Mouse (Mus musculus): ENCODE data around the gene Gm34302. TPM values are rescaled to one million over a fixed set of nuclear protein-coding genes. Genes with fewer than 3 reads are reported as not detected.
"Not testable (repeated sequence)": the region's sequence is repeated elsewhere in the genome, so short reads cannot be mapped to it uniquely, and the experiment has no call there.

The Gm34302 gene
- not detected for total RNA-seq (2021)
- long read RNA-seq, experiment 1, result 0 reads
- long read RNA-seq, experiment 2, result 0 reads

DNA sequence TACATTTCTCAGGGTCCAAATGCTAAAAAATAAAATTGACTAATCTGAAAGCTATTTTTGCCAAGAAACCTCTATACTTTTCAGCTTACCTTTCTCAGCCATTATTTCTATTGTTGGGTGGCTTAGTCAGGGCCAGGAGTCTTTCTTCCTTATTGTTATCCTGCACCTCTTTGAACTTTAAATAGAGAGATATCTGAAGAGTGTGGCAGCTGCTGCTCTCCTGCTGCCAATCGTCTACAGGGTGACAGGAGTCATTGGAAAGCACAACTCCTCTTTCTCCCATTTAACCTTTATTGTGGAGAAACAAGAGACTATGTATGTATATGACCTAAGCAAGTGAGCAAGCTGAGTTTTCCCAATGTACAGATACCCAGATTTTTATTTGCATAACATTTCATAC, at the start of gene Gm34302:
TSS of gene Gm34302 (minus strand) at position 154 of the 400 bp plus-strand sequence.
- no peak for DNase-seq

DNA sequence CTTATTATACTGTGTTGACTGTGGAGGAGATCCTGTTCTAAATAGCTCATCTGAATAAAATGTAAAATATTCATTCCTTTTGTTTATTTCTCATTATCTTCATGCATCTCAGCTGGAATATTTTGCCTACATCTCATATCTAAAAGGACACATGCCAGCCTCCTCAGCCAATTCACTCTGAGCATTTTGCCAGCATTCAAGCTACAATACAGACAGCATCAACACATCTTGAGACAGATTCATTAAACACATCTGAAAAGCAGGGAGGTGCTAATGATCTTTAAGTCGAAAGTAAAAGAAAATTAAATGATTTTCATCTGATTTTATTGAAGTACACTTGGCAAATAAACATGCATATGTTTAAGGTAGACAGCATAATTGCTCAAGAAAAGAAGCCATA, 48.2 kb upstream of the Gm34302 start:
- DNase-seq, result no peak

DNA sequence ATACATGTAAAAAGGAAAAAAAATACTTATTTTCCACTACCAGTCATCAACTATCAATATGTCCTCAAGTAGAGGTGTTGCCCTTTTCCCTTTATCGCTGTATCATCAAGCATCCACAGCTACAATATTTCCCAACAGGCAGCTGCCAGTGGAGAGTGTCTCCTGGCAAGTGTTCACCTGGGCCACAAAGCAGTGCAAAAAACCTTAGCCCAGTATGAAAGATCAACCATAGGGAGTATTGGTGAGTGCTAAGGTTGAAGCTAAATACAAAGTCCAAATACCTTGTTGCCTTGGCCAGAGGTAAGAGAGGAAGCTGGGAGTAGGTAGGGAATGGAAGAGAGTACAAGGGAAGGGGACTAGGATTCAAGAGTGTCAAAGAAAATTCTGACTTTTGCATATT, 34.0 kb upstream of the Gm34302 start:
- no peak for DNase-seq

DNA sequence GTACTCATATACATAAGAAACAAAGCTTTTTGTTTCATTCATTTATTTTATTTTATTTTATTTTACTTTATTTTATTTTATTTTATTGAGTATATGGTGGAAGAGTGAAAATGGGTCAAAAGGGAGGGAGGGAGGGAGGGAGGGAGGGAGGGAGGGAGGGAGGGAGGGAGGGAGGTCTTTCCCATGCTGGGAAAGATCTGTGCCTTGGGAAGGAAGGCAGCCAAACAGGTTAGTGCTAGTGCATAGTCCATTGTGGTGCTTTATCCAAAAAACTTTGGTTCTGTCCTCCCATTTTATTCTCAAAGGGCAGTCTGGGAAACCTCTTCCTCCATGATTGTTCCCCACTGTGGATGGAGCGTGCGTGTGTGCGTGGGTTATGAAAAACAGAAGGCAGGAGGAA, 32.6 kb upstream of the Gm34302 start:
- DNase-seq, result not testable (repeated sequence)

DNA sequence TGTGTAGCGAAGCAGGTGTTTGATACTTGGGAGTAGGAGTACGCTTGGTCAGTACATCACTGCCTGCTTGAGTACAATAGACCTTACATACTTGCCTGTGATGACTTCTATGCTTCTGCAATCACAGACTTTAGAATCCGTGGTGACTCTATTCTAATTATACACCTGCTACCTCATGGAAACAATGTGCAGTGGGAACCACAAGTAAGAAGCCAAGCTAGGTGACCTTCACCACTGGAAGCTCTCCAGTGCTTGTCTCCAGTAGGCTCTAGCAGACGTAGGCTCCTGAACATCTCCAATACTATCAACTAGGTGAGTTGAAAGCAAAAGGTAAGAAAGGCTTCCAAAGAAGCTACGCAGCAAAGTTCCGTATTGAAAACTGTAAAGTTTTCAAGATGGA, 27.6 kb upstream of the Gm34302 start:
- no peak for DNase-seq

DNA sequence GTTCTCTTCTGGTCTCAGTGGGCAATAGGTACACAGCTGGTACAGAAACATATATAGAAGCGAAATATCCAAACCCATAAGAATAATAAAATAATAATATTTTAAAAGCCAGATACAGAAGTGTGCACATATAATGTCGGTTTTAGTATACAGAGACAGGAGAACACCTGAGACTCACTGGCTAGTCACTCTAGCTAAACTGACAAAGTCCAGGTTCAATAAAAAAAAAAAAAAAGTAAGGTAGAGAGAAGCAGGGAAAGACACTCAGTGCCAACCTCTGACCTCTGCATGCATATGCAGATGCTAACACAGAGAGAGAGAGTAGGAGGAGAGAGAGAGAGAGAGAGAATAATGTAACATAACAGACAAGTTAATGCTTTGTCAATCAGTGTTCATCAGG, 25.8 kb upstream of the Gm34302 start:
- DNase-seq, result no peak

DNA sequence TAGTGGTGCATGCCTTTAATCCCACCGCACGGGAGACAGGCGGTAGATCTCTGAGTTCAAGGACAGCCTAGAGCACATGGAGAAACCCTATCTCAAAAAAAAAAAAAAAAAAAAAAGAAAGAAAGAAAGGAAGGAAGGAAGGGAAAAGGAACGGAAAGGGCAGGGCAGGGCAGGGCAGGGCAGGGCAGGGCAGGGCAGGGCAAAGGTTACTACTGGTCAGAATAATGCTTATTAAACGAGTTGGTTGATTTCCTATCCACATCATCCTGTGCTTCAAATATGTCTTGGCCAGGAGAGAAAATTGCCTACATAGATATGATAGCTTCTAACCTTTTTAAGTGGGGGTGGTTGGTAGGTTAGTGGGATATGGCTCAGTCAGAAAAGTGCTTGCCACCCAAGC, 25.2 kb upstream of the Gm34302 start:
- no peak for DNase-seq

DNA sequence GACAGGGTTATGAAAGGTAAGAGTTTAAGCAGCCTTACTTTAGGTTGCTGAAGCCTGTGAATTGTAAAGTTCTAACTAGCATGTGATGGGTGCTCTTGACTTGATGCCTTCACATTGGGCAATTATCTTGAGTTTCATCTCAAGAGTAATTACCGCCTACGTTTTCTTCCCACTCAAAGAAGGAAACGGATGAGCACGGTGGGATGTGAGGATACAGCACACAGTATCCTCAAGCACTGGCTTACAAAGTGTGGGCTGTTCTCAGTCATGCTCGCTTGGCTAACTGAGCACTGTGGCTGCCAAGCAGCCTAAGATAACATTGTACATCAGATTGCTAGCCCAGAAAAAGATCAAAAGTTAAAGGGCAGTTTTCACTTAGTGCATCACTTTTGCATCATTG, 20.8 kb upstream of the Gm34302 start:
- DNase-seq, result no peak

DNA sequence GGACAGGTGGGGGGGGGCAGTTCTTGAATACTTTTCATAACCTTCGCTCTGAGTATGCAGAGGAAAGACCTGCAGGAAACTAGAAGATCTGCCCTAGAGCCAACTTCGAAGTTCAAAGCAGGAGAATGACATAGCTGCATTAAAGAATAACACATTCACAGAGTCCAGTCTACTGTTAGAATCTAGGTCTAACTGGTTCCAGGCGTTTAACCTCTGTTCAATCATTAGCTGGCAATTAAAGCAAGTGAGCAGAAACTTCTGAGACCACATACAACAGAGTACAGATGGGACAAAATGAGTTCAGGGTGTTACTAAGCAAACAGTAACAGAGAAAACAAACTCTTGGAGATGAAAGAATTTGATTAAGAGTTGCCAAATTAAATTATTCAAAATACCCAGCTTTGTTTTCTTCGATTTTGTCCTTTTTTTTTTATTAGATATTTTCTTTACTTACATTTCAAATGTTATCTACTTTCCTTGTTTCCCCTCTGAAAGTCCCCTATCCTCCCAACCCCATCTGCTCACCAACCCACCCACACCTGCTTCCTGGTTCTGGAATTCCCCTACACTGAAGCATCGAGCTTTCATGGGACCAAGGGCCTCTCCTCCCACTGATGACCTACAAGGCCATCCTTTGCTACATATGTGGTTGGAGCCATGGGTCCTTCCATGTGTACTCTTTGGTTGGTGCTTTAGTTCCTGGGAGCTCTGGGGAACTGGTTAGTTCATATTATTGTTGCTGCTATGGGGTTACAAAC, 11.1 kb upstream of the Gm34302 start:
- DNase-seq, result no peak

DNA sequence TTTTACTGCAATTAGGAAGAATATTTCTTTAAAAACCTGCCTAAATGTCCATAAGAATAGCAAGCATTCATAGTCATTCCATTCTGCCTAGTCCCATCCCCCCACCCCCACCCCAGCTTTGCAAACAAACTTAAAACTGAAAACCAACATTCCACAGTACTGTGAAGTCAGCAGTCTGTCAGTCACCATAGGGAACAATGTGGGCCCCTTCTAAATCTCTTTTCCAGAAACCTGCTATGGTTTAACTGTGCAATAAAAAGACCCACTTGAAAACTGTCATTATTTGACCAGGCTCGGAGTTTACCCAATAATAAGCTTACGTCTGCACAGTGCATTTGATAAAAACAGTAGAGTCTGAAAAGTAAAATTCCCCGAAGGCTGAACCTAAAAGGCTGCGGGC, 9.9 kb upstream of the Gm34302 start:
- DNase-seq, result no peak

DNA sequence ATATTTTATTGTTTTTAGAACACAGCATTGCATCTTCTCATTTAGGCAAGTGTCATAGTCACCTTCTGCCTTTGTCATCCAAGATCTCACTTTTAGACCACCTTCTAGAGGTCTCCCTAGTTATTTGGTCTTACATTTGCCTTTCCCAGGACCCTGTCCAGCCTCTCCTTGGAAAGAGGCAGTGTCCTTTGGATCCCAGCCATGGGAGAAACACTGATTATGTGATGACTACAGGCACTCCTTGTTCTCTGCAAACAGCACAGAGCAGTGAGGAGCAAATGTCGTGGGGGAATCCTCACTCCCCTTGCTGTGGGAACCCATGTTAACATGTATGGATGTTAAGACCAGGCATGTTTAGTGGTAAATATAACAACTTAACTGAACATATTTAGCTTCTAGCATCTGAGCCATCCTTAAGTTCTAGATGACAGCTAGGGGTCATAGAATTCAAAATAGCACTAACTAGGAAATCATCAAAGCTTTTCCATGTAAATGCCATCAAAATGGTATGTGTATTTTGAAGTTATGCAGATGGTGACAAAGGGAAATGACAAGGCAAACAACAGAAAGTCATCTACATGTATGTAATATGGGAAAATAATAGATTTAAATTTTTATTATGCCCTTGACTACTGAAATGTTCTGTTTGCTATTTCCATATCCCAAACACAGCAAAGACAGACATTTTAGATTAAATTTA, 43.1 kb downstream of the Gm34302 start:
- peak; percentile 4 to 16 for DNase-seq

DNA sequence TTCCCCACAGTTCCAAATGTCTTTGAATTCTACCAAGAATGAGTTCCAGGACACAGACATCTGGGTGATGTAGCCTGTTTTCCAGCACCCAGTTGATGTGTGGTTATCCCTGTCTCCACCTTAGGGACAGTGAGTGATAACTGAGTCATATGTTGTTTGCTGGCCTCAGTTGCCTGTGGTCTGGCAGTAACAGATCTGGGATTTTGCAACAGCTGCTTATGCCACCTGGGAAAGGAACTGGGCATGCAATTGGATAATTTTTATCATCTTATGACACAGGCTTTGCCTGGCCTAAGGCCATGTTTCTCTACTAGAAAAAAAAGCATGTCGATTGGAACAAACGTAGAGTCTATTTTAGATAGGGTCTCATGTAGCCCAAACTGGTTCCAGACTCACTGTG, 43.9 kb downstream of the Gm34302 start:
- peak; percentile 12 to 26 for DNase-seq

DNA sequence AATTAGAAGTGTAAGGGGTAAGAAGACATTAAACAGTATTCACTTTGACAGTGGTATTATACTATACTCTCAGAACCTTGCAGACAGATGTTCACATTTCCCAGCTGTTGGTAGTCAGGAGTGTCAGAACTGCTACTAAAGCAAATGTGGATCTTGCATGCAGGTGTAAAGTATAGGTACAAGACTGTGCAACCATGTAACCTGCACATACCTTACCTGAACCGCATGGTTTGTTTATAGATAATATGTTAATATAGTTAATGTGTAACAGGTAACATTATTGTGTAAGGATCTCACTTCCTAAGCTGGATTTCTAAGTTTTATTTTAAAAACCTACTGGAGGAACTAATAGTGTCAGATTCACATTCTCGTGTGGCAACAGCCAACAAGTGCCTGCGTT, 44.8 kb downstream of the Gm34302 start:
- DNase-seq, result no peak

Other genes with a start within 250 kb of the Gm34302 start
- 10 to 100 TPM; 21.7 to 41.1 TPM for gene Mme, start 242.3 kb downstream of the Gm34302 start, total RNA-seq (2021)

Measured in adrenal gland, postnatal 36 days (tissue).